Mouse (Mus musculus) ovary, adult 18-20 months (tissue): ENCODE measurements around the gene Selenov.
A peak's percentile ranks its signal among the peaks of the same experiment; 100 is the strongest.
"Not testable (repeated sequence)": the region's sequence is repeated elsewhere in the genome, so short reads cannot be mapped to it uniquely, and the experiment has no call there.

ENCODE experiments used
- DNase-seq: peaks from one replicate; pipeline ENCODE4 v3.0.0; 2022; ENCODE audit warnings: low spot score, mixed read lengths

The Selenov gene

GRCm38 (mm10) chr7:28294481-28294880, 3.5 kb upstream of the Selenov start:
- DNase-seq: peak; percentile 60

DNA sequence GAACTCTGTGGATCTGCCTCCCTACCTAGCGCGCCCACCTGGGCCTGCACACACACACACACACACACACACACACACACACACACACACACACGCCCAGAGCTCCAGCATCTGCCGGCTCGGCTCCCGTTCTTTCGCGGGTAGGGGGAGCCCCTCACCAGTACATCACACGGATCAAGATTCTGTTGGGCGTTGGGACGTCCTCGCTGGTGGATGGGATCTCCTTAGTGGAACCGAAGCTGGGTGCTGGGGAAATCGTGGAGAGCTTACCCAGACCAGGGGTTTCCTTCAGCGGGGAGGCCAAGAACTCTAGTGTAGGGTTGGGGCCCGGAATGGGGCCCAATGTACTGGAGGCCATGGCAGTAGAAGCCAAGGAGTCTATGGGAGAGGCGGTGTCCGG, 821 bp downstream of the Selenov start:
- no peak for DNase-seq

DNA sequence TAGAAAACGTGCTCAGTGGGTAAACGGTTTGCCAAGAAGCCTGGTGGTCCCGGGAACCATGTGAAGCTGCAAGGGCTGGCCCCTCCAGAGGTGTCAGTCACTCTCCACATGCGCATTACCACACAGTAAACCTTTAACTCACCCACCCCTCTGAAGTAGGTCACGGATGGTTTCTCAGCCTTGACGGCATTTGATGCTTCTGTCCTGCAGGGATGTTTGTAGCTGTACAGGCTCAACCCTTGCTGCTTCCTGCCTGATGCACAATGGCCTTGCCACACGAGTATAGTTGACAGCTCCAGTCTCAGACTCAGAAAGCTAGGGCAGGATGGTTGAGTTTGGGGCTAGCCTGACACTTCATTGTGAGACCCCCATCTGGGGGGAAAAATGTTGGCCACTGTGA, 10.4 kb downstream of the Selenov start:
- no peak for DNase-seq

DNA sequence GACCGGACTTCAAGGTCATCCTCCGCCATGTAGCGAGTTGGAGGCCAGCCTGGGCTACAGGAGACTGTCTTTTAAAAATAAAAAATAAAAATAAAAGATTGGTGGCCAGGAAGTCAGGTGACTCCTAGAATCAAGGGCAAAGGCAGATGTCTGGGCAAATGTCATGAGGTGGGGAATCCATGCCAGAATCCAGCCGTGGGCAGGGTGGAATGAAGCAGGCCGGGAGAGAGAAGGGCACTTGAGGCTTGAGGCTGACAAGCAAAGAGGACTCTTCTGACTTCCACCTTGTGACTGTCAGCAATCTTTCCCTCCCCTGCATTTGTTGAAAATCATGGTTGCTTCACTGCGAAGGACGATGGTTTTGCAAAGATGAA, 12.7 kb downstream of the Selenov start:
- no peak for DNase-seq

GRCm38 (mm10) chr7:28277615-28278278, 13.2 kb downstream of the Selenov start, which contains the start of gene Eid2b:
Gene Eid2b (plus strand): TSS chr7:28277739.
- peak; percentile 86 for DNase-seq

GRCm38 (mm10) chr7:28277237-28277614, 13.8 kb downstream of the Selenov start:
- DNase-seq: no peak

GRCm38 (mm10) chr7:28271761-28272160, 19.2 kb downstream of the Selenov start:
- no peak for DNase-seq

GRCm38 (mm10) chr7:28269355-28269754, 21.6 kb downstream of the Selenov start:
- no peak for DNase-seq

DNA sequence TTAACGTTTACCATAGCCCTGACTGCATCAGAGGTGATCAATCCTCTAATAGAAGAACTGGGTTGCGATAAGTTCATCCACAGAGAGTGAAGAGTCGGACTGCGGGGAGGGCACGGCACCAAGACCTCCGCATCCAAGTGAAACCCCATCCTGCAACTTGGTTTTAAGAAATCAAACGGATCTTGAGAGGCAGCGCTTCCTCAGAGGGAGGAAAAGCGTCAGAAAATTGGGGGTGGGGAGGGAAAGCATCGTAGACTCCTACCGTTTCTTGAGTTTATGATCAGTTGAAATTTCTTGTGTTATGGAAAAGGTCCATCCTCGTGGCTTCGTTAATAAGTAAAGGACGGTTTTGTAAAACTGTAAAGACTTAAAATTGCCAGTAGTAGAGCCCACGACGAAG, 22.4 kb downstream of the Selenov start:
- no peak for DNase-seq

DNA sequence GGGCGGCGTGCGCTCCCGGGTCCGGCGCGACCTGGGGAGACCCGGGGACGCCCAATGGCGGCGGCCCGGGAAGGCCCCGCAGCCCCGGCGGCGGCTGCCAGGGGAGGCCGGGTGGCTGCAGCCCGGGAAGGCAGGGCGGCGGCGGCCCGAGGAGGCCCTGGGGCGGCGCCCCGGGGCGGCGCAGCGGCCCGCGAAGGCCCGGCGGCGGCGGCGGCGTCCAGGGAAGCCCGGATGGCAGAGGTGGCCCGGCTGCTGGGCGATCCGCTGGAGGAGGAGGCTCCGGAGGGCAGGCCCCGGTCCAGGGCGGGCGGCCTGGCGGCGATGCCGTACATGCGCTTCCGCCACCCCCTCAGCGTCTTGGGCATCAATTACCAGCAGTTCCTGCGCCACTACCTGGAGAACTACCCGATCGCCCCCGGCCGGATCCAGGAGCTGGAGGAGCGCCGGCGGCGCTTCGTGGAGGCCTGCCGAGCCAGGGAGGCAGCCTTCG, 22.9 kb downstream of the Selenov start:
- peak; percentile 19 for DNase-seq

- DNase-seq: peak; percentile 75
Observed at GRCm38 (mm10) chr7:28267129-28268041, 23.6 kb downstream of the Selenov start, which contains the start of gene Eid2. Gene Eid2 (plus strand): TSS chr7:28267881.

GRCm38 (mm10) chr7:28265391-28265790, 25.6 kb downstream of the Selenov start:
- DNase-seq: no peak

- peak; percentile 30 for DNase-seq
Observed at GRCm38 (mm10) chr7:28263786-28264185, 27.2 kb downstream of the Selenov start.

DNA sequence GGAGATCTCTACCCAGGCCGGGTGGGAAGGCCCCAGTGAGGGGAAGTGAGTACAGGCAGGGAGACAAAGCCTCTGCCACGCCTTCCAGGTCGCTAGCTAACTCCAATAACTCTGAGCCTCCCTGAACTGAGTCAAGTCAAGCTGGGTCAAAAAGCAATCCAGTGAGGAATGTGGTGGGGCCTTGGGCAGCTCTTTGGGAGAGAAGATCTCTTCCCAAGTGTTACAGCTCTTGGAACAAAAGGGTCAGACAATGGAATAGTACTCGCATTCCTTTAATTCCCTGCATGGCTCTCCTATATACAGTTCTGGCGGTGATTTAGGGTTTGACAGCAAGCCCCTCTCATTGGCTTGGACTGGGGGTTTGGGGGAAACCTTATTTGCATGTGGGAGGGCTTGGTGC, 28.1 kb downstream of the Selenov start:
- DNase-seq: no peak

GRCm38 (mm10) chr7:28255476-28255875, 35.5 kb downstream of the Selenov start:
- DNase-seq: no peak

- DNase-seq: no peak
Observed at GRCm38 (mm10) chr7:28254591-28254990, 36.4 kb downstream of the Selenov start.

DNA sequence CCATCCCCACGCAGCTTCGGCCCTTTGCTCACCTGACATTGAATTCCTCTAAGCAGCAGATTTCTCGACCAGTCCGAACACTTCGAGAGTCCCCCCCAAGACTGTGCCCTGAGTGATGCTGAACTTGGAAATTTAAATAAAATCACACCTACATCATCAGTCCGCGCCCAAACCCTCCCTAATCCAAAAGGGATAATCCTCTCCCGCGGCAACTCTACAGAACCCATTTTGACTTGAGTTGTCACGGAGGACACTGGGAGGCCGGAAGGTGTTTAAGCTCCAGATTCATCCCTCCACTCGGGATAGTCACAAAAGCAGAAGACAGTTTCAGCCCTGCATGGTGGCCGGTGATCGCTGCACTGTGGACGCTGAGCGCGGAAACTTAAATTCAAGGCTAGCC, 39.0 kb downstream of the Selenov start:
- no peak for DNase-seq

- DNase-seq: no peak
Observed at GRCm38 (mm10) chr7:28248957-28249356, 42.0 kb downstream of the Selenov start.

DNA sequence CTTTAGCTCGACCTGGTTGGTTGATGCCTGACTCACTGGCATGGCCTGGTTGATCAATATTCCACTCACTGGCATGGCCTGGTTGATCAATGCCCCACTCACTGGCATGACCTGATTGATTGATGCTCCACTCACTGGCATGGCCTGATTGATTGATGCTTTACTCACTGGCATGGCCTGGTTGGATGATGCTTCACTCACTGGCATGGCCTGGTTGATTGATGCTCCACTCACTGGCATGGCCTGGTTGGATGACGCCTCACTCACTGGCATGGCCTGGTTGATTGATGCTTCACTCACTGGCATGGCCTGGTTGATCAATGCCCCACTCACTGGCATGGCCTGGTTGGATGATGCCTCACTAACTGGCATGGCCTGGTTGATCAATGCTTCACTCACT, 47.0 kb downstream of the Selenov start:
- not testable (repeated sequence) for DNase-seq
